Mouse (Mus musculus) thymus, postnatal 0 days (tissue): ENCODE data around the gene Mosmo. TPM values are rescaled to one million over a fixed set of nuclear protein-coding genes. Genes with fewer than 3 reads are reported as not detected.
"Not testable (repeated sequence)": the region's sequence is repeated elsewhere in the genome, so short reads cannot be mapped to it uniquely, and the experiment has no call there.

Experiments
- DNase-seq: peaks from one replicate; pipeline ENCODE4 v3.0.0-alpha.2; 2015; ENCODE audit warnings: low spot score
- polyA plus RNA-seq: library from polyadenylated mRNA; unstranded; fragments of >200 nt; fragmentation: Nextera tagmentation; extraction: Ambion mirVana; gene quantifications from 2 replicates; pipeline ENCODE4 v1.2.1, GENCODE M21; 2015

The Mosmo gene
- polyA plus RNA-seq, 1 experiment from 2014 or later = 14.9 TPM

DNA sequence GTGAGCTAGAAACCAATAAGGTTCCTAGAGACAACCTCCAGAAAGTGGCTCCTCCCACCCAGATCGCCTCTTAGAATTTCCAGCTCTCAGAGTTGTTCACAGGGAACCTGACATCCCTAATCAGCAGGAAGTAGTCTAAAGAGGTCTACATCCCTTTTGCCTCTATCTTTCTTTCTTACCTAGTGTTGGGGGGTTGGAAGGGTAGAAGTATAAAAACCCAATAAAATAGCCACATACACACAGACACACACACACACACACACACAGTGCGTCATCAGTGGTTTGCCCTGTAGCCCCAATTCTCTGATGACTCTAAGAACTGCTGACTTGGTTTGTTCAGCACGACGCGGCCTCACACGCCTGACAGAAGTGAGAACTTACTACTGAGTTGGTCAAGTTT, 22.2 kb downstream of the Mosmo start:
- no peak for DNase-seq

DNA sequence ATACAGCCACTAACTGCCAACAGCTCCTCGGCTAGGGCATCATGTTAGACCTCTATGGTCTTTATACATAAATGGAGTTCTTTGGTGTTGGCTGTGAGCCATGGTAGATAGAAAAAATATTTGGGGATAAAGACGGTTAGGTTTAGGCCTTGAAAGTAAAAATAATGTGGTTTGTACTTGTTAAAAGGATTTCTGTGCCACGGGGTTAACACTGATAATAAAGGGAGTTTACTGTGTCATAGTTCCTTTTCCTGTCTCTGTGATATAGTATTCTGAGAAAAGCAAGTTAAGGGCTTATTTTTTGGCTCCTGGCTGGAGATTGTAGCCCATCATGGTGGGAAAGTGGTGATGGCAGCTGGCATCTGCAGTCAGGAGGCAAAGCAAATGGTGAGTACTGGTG, 26.5 kb downstream of the Mosmo start:
- DNase-seq = no peak

DNA sequence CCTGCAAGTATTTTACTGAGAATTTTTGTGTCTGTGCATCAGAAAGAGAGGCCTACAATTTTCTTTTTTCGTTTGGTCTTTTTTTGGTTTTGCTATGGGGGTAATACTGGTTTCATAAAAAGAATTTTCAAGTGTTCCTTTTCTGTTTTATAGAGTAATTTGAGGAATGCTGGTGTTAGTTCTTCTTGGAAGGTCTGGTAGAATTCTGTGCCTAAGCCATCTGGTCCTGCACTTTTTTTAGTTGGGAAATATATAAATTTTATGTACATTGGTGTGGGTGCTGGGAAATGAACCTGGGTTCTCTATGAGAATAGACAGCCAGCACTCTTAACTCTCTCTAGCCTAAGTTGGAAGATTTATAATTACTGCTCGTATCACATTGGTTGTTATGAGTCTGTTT, 34.7 kb downstream of the Mosmo start:
- DNase-seq = no peak

DNA sequence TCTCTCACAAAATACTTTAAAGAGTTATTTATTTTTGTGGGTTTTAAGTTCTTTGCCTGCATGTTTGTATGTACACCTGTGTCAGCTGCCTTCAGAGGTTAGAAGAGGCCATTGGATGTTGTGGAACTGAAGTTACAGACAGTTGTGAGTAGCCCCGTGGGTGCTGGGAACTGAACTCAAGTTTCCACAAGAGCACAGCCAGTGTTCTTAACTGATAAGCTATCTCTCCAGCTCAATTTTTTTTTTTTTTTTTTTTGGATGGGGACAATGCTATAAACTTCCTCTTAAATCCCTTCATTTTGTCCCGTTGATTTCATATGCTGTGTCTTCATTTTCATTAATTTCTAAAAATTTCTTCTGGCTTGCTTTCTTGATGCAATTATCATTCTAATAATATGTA, 35.8 kb downstream of the Mosmo start:
- DNase-seq = no peak

DNA sequence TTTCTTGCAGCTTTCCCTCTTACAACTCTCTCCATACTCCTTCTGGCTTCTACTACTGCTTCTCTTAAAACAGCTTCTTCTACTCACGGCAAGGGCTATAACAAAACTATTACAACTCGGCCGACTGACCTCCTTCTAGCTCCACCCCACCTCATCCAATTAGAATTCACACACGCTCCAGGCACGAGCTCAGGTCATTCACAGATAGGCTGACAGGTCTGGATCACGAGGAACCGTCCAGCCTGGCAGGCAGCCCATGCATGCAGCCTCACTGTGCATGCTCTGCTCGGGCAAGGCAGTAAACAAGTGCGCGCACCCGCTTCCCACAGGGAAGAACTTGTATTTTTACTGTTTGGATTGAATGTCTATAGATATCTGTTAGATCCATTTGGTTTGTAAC, 36.5 kb downstream of the Mosmo start:
- not testable (repeated sequence) for DNase-seq

DNA sequence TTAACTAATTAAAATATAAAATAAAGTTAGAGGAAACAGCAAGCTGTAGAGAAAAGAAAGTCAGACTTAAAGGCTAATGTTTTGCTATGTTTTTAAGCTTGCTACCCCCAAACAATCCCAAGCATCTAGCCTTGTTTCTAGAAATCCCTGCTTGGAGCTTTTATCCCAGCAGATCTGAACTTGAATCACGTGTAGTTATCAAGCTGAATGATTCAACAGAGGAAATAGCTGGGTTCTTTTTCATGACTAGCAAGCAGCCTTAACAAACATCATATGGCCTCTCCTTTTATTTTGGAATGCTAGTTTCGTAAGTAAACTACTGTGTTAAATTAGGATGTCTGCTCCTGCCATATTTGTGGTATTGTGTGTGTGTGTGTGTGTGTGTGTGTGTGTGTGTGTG, 39.8 kb downstream of the Mosmo start:
- DNase-seq = no peak

DNA sequence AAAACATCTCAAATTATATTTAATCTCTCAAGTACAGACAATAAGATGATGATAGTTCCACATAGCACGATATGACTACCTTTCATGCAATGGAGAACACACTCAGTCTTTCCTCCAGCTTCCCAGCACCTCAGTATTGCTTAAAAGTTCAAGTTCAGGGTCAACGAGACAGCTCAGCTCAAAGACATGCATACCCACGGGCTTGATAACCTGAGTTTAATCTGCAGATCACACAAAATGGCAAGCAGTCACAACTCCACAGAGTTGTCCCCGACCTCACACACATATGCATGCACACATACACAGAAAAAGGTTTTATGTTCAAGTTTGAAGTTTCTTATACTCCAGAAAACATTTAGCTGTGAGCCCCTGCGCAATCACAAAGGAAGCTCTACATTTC, 43.6 kb downstream of the Mosmo start:
- DNase-seq = no peak

DNA sequence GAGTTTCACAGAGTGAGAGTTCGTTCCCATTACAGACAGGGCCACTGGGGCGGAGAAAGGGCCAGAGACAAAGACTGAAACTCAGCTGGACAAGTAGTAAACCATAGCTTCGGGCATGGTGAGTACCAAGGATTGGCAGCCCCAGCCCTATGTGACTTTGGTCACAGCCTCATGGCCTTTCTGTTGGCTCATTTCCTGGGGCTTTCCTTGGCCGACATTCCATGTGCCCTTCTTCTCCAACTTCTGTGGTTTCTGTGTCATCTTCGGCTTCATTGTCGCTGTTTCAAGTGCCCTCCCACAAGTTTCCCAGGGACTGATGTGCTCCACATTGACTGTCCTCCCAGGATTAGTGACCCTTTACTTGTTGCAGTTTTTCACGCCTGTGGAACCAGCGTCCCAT, 44.0 kb downstream of the Mosmo start:
- no peak for DNase-seq

DNA sequence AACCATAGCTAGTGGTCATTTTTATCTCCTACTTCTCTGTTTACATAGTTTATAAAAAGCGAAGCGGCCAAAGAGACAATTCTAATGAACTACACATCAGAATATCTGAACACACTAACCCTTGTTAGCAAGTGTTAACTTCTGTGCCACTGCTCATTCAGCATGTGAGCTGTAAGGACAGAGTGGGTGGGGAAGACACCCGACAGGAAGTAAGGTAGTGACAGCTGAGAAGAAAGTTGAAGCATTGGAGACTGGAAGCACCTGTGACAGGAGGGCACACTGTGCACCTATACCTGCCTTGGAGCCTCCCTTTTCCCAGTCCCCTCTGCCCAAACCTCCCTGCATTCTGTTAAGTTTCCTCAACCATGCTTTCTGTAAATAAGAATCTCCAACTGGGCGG, 44.6 kb downstream of the Mosmo start:
- DNase-seq = peak; percentile 23

DNA sequence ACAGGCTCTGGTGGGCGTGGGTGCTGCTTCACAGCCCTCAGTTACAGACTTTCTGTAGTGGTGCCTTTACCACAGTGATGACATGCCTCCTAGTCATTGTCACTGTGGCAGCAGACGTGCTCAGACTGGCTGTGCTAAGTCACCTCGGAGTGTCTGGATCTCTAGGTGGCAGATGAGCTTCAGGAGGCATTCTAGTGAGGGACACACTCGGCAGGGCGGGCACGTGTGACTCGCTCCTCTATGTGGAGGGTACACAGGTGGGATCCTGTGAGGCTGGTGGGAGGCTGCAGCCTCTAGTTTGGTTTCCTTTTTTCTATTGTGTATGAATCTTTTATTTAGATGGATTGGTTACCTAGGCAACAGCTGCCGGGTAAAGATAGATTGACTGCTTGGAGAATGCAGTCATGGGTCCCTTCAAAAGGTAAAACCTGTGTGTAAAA, 45.4 kb downstream of the Mosmo start:
- DNase-seq = no peak

DNA sequence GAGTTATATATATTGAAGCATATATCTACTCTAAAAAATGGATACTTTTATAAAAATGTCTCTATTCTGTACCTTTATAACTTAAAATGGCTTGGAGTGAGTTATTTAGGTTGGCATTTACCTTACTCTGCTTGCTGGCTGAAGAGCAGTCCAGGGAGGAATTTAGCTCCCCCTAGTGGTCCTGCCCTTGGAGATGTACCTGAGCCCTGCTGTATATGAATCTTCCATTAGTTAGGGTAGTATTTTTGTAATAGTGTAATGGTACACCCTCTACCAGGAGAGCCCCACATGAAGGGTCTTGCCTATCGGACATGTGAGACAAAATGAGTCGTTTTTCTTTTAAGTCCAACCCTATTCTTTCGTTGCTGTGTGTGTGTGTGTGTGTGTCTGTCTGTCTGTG, 50.2 kb downstream of the Mosmo start:
- peak; percentile 73 for DNase-seq

DNA sequence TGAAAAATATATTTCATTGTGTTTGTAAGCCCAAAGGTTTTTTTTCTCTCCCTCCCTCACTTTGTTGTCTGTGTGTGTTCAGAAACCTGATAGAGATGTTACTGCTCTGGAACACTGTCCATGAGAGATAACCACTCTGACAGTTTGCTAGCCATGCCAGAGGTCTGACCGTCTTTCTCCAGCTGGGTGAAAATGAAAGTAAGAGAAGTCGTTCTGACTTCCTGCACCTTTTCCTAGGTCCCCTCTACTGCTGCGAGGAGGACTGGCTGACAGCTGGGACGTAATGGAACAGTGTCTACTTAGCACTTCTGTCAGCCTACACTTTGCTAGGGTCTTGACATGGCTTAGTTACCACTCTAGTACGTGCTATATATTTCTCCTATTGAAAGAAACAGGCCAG, 52.2 kb downstream of the Mosmo start:
- DNase-seq = peak; percentile 29

DNA sequence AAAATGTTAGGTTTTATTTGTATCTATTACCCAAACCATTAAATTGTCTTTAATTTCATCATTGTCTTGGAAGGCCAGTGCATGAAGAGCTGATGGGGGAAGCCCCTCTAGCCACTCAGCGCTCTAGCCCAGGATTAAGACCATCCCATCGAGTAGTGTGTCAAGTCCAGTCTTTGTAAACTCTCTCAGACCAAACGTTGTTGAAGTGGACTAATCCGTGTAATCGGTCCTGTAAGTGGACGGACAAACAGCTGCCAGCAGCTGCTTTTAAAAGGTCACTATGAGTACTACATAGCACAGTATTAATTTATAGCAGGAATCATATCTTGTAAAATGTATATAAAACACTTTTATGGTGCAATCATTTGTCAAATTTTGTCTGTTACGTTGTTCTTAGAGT, 55.5 kb downstream of the Mosmo start:
- no peak for DNase-seq

DNA sequence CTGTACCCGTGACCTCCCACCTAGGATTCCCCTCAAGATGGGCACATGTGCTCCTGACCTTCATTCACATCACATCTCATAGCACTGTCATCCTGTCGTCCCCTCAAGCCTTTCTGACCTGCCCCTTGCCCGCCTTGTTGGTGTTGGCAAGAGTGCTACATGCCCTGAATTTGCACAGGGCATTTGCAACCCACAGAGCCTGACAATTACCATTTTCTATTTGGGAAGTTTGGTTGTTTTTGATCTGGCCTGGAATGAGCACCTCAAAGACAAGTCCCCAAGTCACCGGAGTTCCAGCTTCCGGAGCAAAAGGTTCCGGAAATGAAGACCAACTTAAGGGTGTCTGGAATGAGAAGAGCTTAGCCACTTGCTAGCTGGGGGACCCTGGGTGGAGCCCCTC, 61.6 kb downstream of the Mosmo start, which contains the start of gene Vwa3a:
Gene Vwa3a (plus strand): TSS at position 301 of the 400 bp plus-strand sequence.
- no peak for DNase-seq

DNA sequence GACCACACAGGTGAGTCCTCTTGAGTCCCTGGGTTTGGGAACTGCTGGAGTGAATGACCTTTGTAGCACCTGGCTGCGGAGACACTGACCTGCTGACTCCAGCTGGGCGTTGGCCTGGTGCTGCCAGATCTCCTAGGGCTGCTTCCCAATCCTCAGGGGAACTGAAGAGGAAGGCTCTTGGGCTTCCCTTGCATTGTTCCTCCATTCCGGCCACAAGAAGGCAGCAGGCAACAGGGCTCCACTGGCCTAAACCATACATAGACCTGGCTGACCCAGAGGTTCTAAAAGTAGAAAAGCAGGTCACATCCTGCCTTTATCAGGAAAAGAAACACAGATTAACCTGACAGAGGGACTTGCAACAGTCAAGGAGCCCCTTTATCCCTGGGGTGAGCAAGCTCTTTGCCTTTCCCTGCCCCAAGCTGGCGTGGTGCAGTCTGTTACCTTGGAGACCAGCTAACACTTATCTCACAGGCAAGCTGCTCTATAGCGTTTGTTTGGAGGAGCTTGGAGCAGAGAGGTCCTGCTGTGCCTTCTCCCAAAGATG, 62.2 kb downstream of the Mosmo start:
- DNase-seq = no peak

DNA sequence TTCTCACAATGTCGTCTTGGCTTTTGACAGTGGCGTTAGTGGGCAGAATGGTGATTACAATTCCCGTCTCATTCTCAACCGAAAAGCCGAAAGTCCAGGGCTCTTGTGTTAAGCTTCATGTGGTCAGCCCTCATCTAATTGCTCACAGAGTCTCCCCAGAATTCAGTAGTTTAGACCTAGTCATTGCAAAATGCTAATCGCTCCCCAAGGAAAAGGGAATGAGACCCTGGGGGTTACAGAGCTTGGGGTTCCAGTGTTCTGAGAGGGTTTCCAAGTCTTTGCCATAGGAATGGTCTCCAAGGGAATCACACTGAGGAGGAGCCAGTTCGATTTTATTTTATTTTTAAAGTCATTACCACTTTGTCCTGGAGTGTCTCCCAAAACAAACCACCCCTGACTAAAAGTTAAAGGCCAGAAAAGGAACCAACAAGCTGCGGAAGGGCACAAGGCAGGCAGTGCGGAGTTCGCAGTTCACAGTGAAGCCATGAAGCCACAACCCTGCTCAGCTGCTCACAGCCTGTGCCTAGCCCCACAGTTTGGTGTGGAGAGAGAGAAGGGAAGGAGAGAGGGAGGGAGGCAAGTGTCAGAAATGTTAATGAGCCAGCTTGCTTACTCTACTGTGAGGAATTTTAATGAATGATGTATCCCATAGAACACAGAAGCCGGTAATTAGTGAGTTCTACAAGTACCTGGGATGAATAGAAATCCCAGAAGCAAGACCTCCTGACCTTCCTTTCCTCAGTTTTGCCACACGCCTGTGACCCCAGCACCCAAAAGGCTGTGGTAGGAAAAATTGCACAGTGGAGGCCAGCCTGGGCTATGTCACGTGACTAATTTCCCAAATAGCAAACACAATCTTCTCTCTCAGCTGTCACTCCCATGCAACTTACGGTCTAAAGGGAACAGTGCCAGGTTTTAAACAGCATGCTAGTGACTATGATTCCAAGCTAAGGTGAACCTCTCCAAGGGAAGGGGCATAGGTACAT, 66.2 kb downstream of the Mosmo start:
- no peak for DNase-seq

DNA sequence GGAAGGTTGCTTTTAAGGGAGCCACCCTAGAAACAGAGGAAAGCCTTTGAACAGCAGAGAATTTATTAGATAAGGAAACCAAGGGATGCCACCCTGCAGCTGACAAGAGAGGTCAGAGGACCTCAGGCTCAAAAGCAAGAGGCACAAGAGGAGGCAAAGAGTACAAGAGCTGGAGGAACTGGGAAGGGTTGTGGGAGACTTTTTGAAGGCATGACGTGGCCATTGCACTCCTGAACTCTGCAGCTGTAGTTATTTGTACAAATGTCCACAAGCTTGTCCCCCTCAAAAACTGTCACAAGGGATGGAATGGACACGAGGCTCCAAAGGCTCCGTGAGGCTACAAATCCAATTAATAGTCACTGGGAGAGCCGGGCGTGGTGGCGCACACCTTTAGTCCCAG, 67.2 kb downstream of the Mosmo start:
- DNase-seq = no peak

DNA sequence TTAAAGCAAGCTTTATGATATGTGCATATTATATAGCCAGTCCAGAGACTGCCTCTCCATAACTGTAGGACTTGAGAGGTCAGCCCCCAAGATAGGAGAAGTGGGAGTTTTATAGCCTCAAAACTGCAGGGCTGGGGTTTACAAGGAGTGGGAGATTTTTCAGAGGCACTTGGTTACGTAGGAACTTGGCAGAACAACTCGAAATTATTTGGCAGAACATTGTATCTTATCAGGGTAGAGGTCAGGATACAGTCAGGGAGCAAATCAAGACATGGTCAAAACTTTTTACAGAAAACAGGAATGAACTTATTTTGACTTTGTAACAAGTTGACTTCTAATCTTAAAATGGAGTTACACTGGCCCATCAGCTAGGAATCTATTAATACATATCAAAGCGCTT, 68.6 kb downstream of the Mosmo start:
- DNase-seq = no peak

DNA sequence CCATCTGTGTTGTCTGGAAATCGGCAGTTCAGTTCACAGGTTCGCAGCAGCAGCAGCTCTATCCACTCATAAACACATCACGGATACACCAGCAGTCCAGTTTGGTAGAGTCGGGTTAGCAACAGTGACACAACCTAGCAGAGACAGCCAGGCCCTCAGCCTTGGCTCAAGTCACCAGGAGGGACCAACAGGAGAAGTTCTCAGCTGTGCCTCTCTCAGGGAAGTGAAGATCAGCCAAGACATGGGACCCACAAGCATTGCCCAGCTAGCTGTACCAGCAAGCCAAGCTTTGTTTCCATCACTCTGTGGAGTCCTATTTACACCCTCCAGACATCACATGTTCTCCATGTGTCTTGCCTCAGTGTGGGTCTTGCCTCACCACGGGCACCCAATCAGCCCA, 69.4 kb downstream of the Mosmo start:
- DNase-seq = no peak

DNA sequence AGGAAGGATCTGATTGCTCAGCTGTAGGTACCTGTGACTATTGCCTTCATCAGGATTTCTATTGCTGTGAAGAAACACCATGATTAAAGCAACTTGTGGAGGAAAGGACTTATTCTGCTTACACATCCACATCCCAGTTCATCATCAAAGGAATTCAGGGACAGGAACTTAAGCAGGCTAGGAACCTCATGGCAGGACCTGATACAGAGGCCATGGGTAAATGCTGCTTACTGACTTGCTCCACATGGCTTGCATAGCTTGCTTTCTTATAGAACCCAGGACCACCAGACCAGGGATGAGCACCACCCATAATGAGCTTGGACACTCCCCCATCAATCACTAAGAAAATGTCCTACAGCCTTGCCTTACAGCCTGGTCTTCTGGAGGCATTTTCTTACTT, 71.1 kb downstream of the Mosmo start:
- DNase-seq = no peak

DNA sequence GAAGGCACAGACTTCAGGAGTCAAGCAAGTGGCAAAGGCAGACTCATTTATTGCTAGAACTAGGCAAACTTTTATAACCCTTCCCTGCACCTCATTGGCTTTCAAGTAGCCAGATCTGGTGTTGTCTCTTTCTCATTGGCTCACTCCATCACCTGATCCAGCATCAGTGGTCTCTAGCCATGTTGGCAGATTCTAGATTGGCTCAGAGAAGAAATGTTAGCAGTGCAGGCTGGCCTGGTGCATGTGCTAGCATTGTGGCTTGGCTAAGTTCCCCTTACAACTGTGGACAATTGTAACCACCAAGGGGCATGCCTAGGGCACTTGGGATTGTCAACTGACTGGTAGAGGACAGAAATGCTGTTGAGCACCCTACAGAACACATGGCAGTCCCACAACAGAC, 73.9 kb downstream of the Mosmo start:
- no peak for DNase-seq

DNA sequence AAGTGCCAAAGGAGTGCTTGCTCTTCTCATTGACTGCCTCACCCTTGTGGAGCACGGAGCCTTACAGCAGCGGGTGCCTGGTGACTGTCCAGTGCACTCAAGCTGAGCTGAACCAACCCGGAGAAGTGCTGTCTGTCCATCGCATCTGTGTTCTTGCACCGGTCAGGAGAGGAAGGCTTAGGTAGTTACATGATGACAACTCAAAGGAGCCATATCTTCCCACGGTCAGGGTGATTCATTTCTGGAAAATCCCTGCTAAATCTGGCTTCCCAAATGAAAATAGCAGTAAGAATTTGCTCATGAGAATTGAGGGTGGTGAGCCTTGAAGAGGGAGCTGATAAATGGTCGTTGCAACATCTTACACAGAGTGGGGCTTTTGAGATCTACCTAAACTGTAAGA, 74.5 kb downstream of the Mosmo start:
- DNase-seq = no peak

DNA sequence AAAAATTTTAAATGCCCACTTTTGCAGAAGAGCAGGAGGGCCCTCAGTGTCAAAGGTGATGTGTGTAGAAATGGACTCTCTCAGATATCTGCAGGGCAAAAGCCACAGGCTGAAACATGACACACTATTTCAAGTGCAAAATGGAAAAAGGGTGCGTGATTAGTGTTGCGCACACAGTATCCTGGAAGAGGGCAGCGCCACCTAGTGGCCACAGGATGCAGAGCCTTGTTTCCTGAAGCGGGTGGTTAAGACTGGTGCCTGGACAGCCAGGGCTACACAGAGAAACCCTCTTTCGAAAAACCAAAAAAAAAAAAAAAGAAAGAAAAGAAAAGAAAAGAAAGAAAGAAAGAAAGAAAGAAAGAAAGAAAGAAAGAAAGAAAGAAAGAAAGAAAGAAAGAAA, 77.3 kb downstream of the Mosmo start:
- peak; percentile 85 for DNase-seq
